Mouse (Mus musculus) embryo, embryonic 10 days (tissue): ENCODE results near the gene Nif3l1.

Experiments used
- DNase-seq: peaks from one replicate; pipeline ENCODE4 v3.0.0-alpha.2; 2015; ENCODE audit warnings: low spot score

The Nif3l1 gene

GRCm38 (mm10) chr1:58458175-58458574, 13.2 kb downstream of the Nif3l1 start:
- no peak for DNase-seq

GRCm38 (mm10) chr1:58458867-58459266, 13.9 kb downstream of the Nif3l1 start:
- no peak for DNase-seq

- DNase-seq: no peak
Measured at GRCm38 (mm10) chr1:58460566-58460965, 15.6 kb downstream of the Nif3l1 start.

GRCm38 (mm10) chr1:58463935-58464334, 19.0 kb downstream of the Nif3l1 start:
- DNase-seq: no peak

- no peak for DNase-seq
Measured at GRCm38 (mm10) chr1:58465042-58465441, 20.1 kb downstream of the Nif3l1 start.

- no peak for DNase-seq
Measured at GRCm38 (mm10) chr1:58465561-58465960, 20.6 kb downstream of the Nif3l1 start.

GRCm38 (mm10) chr1:58475662-58476061, 30.7 kb downstream of the Nif3l1 start:
- no peak for DNase-seq

- DNase-seq: no peak
Measured at GRCm38 (mm10) chr1:58482647-58483046, 37.7 kb downstream of the Nif3l1 start.

- DNase-seq: no peak
Measured at GRCm38 (mm10) chr1:58495603-58496002, 50.7 kb downstream of the Nif3l1 start.

GRCm38 (mm10) chr1:58497678-58498077, 52.7 kb downstream of the Nif3l1 start:
- no peak for DNase-seq

GRCm38 (mm10) chr1:58498758-58499157, 53.8 kb downstream of the Nif3l1 start:
- DNase-seq: no peak

GRCm38 (mm10) chr1:58503134-58503533, 58.2 kb downstream of the Nif3l1 start:
- DNase-seq: no peak

GRCm38 (mm10) chr1:58503793-58504370, 58.9 kb downstream of the Nif3l1 start:
- no peak for DNase-seq

GRCm38 (mm10) chr1:58504577-58505254, 59.8 kb downstream of the Nif3l1 start, which contains the start of gene Orc2:
Gene Orc2 (minus strand): TSS chr1:58505109.
- peak; percentile 92 for DNase-seq

- DNase-seq: no peak
Measured at GRCm38 (mm10) chr1:58507249-58507648, 62.3 kb downstream of the Nif3l1 start.
